Mouse (Mus musculus) stomach, embryonic 14.5 days (tissue): ENCODE data around the gene Brd7. TPM values are rescaled to one million over a fixed set of nuclear protein-coding genes. Genes with fewer than 3 reads are reported as not detected.

Source experiments
- ATAC-seq: fragments of 200-750 bp; cut with Nextera tagmentation; 2 replicates; pipeline ENCODE4 v1.8.0; 2017; ENCODE audit warnings: low read depth, moderate TSS enrichment; ENCODE audit not compliant: insufficient number of reproducible peaks, insufficient read depth, low FRiP score
- H3K27ac ChIP-seq: fragments of 300-500 bp; sonication (generic); 2 replicates; pipeline ENCODE4 v1.5.1; 2014; ENCODE audit warnings: mild to moderate bottlenecking, low read length, moderate library complexity, mixed read lengths
- H3K27me3 ChIP-seq: fragments of 300-500 bp; sonication (generic); 2 replicates; pipeline ENCODE4 v1.6.1; 2014; ENCODE audit warnings: low read length, control low read depth, mixed read lengths; ENCODE audit not compliant: control insufficient read depth, insufficient read depth
- H3K36me3 ChIP-seq: fragments of 300-500 bp; sonication (generic); 2 replicates; pipeline ENCODE4 v1.6.1; 2014; ENCODE audit warnings: mild to moderate bottlenecking, control low read depth, low read length, moderate library complexity, mixed read lengths; ENCODE audit not compliant: control insufficient read depth, insufficient read depth
- H3K4me1 ChIP-seq: fragments of 300-500 bp; sonication (generic); 2 replicates; pipeline ENCODE4 v1.6.1; 2014; ENCODE audit warnings: low read length, control low read depth, mixed read lengths; ENCODE audit not compliant: control insufficient read depth, insufficient read depth
- H3K4me2 ChIP-seq: fragments of 300-500 bp; sonication (generic); replicated peaks from 2 replicates; pipeline ENCODE4 v1.6.1; 2014; ENCODE audit warnings: low read depth, low read length, control low read depth
- H3K4me3 ChIP-seq: fragments of 300-500 bp; sonication (generic); 2 replicates; pipeline ENCODE4 v1.5.1; 2014; ENCODE audit warnings: low read depth, low read length, control low read depth
- H3K9ac ChIP-seq: fragments of 300-500 bp; sonication (generic); replicated peaks from 2 replicates; pipeline ENCODE4 v1.6.1; 2014; ENCODE audit warnings: low read depth, mild to moderate bottlenecking, control low read depth, low read length, moderate library complexity, mixed read lengths
- H3K9me3 ChIP-seq: fragments of 300-500 bp; sonication (generic); 2 replicates; pipeline ENCODE4 v1.6.1; 2016; ENCODE audit warnings: low read depth, low read length, control low read depth; ENCODE audit not compliant: control insufficient read depth
- WGBS: fragments of 180-500 bp; shearing (Covaris S2); extraction: QIAGEN DNeasy Blood & Tissue Kit; methylation state at CpG from one replicate; pipeline ENCODE4 v1.1.7; 2014; 5-methylcytosine and 5-hydroxymethylcytosine counted together
- polyA plus RNA-seq: library from polyadenylated mRNA; unstranded; fragments of >200 nt; fragmentation: Nextera tagmentation; extraction: Ambion mirVana; gene quantifications from 2 replicates; pipeline ENCODE4 v1.2.1, GENCODE M21; 2014

Brd7 gene
- polyA plus RNA-seq, 1 experiment from 2014 or later = 66.1 TPM

GRCm38 (mm10) chr8:88387874-88388273 lies 25.9 kb upstream of the Brd7 start:
- Histone ChIP-seq H3K27me3 (no peaks in the 10 kb centered on the region), H3K9ac (no peak overlapping the region), H3K4me3 (no peak overlapping the region), H3K27ac (no peak overlapping the region), H3K36me3 (no peaks in the 10 kb centered on the region), H3K4me2 (no peak overlapping the region), H3K4me1 (no peaks in the 10 kb centered on the region), H3K9me3 (no peaks in the 10 kb centered on the region)
- WGBS = 74% methylated on average over 8 of the region's 8 CpGs
- no peak for ATAC-seq

DNA sequence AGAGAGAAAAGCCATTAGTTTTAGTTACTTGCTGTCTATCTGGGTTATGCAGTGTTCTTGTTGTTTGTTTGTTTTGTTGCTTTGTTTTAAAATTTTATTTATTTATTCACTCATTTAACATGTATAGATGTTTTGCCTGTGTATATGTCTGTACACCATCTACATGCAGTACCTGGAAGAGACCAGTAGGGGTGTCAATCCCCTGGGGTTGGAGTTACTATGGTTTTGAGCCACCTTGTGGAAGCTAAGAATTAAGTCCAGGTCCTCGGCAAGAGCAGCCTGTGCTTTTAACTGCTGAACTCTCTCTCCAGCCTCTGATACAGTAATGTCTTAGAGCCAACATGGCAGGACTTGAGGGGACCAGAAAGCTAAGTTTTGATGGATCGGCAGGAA lies 21.2 kb upstream of the Brd7 start:
- 89% methylated on average over 2 of the region's 2 CpGs for WGBS
- no peak for ATAC-seq
- Histone ChIP-seq H3K27ac (no peak overlapping the region), H3K9me3 (no peaks in the 10 kb centered on the region), H3K27me3 (no peaks in the 10 kb centered on the region), H3K4me1 (no peaks in the 10 kb centered on the region), H3K4me2 (no peak overlapping the region), H3K4me3 (no peak overlapping the region), H3K36me3 (no peaks in the 10 kb centered on the region), H3K9ac (no peak overlapping the region)

DNA sequence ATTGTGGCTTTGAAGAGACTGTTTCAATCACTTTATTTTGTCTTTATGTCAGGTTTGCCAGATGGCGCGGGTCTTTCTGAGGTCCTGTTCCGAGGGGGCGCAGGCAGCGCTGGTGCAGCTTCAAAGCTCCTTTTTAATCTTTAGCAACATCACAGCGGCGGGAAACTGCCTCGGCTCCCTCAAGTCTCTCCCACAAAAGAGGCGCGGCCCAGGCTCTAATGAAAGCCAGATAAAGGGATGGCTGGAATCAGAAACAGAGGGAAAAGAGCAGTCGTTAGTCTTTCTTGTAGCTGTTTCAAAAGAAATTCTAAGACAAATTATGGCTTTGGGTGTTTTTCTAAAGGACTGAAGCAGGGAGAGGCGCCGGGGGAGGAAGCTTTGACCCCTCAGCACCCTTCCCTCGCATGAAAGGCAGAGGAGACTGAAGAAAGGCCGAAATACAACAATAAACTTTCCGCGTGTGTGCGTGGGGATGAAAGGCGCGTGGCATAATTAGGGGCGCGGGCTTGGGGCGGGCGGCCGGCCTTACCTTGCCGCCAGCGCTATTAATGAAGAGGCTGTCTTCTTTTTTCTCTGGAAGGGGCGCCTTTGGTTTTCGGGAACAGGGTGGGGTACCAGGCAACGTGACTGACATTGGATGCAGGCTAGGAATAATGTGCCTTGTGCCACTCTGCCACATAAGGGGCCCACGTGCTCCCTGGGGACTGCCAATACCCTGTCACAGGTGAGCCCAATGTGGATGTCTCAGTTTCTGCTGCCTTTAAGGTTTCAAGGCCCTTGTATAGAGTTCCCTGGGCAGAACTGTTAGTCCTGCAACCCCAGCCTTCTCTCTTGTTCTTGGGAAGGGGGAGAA lies 20.5 kb upstream of the Brd7 start:
- Histone ChIP-seq H3K4me1 (no peaks in the 10 kb centered on the region), H3K27me3 (no peaks in the 10 kb centered on the region), H3K4me3 (no peak overlapping the region), H3K27ac (no peak overlapping the region), H3K9ac (no peak overlapping the region), H3K9me3 (no peaks in the 10 kb centered on the region), H3K4me2 (no peak overlapping the region), H3K36me3 (no peaks in the 10 kb centered on the region)
- no peak for ATAC-seq
- WGBS = 67% methylated on average over 31 of the region's 31 CpGs

- Histone ChIP-seq H3K4me3 (no peak overlapping the region), H3K9ac (no peak overlapping the region), H3K27ac (no peak overlapping the region), H3K4me2 (no peak overlapping the region), H3K36me3 (no peaks in the 10 kb centered on the region), H3K9me3 (no peaks in the 10 kb centered on the region), H3K27me3 (no peaks in the 10 kb centered on the region), H3K4me1 (peaks cover 6% of the 10 kb centered on the region; the same call in 1 of the 2 replicates)
- WGBS = 72% methylated on average over 7 of the region's 7 CpGs
- no peak for ATAC-seq
These were observed 18.5 kb upstream of the Brd7 start for GRCm38 (mm10) chr8:88380497-88380896.

- ATAC-seq = no peak
- Histone ChIP-seq H3K9me3 (no peaks in the 10 kb centered on the region), H3K27me3 (no peaks in the 10 kb centered on the region), H3K9ac (no peak overlapping the region), H3K4me3 (no peak overlapping the region), H3K4me2 (no peak overlapping the region), H3K36me3 (no peaks in the 10 kb centered on the region), H3K27ac (no peak overlapping the region), H3K4me1 (peaks cover 6% of the 10 kb centered on the region; the same call in 1 of the 2 replicates)
- 40% methylated on average over 19 of the region's 19 CpGs for WGBS
These were observed 15.0 kb upstream of the Brd7 start for GRCm38 (mm10) chr8:88376836-88377582.

GRCm38 (mm10) chr8:88371522-88371921 lies 9.5 kb upstream of the Brd7 start:
- H3K9me3 ChIP-seq = no peaks in the 10 kb centered on the region
- 81% methylated on average over 2 of the region's 2 CpGs for WGBS
- H3K27ac ChIP-seq = no peak overlapping the region
- H3K9ac ChIP-seq = no peak overlapping the region
- no peak overlapping the region for H3K4me3 ChIP-seq
- ATAC-seq = no peak
- H3K4me2 ChIP-seq = no peak overlapping the region
- H3K36me3 ChIP-seq = no peaks in the 10 kb centered on the region
- H3K4me1 ChIP-seq = peaks cover 5% of the 10 kb centered on the region; the same call in 1 of the 2 replicates
- H3K27me3 ChIP-seq = no peaks in the 10 kb centered on the region

DNA sequence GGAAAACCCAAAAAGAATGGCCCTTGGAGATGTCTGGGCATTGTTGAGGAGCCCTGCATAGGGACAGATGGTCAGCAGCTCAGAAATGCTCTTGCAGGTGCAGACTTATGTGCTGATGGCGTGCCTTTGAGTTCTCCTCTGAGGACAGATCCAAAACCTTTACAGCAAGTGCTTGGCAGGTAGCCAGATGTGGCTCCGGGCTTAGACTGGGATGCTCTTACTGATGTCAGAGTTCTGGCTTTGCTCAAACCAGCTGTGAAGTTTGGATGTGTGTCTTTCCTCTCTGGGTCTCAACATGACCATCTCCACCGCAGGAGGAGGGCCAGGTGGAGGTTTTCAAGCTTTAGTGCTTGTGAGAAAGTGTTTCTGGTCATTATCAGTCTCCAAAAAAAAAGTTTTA lies 7.8 kb upstream of the Brd7 start:
- peak; percentile 69; the same call in 1 of the 2 replicates for ATAC-seq
- no peaks in the 10 kb centered on the region for H3K27me3 ChIP-seq
- H3K4me1 ChIP-seq = peaks cover 5% of the 10 kb centered on the region; the same call in 1 of the 2 replicates
- H3K4me3 ChIP-seq = no peak overlapping the region
- no peak overlapping the region for H3K4me2 ChIP-seq
- H3K27ac ChIP-seq = no peak overlapping the region
- no peaks in the 10 kb centered on the region for H3K36me3 ChIP-seq
- H3K9ac ChIP-seq = no peak overlapping the region
- no peaks in the 10 kb centered on the region for H3K9me3 ChIP-seq
- 24% methylated on average over 3 of the region's 3 CpGs for WGBS

GRCm38 (mm10) chr8:88369221-88369620 lies 7.2 kb upstream of the Brd7 start:
- Histone ChIP-seq H3K9me3 (no peaks in the 10 kb centered on the region), H3K4me1 (peaks cover 5% of the 10 kb centered on the region; the same call in 1 of the 2 replicates), H3K36me3 (no peaks in the 10 kb centered on the region), H3K27me3 (no peaks in the 10 kb centered on the region), H3K27ac (no peak overlapping the region), H3K4me2 (no peak overlapping the region), H3K9ac (no peak overlapping the region), H3K4me3 (no peak overlapping the region)
- 19% methylated on average over 6 of the region's 6 CpGs for WGBS
- 0 out of 2 replicates have a peak, but pooled peaks have one; percentile 63 for ATAC-seq
